Mouse (Mus musculus) ES-Bruce4 (cell line): ENCODE measurements around the gene Il17a.

Source experiments
- CTCF ChIP-seq: IDR thresholded peaks from one replicate; pipeline ENCODE4 v1.8.1; 2011; ENCODE audit warnings: low read depth, low read length
- EP300 ChIP-seq: IDR thresholded peaks from 2 replicates; pipeline ENCODE4 v1.6.1; 2011; ENCODE audit warnings: low read depth, low read length; ENCODE audit not compliant: insufficient read depth
- POLR2A ChIP-seq: IDR thresholded peaks from one replicate; pipeline ENCODE4 v1.8.1; 2011; ENCODE audit warnings: low read length; ENCODE audit not compliant: insufficient read depth

DNA sequence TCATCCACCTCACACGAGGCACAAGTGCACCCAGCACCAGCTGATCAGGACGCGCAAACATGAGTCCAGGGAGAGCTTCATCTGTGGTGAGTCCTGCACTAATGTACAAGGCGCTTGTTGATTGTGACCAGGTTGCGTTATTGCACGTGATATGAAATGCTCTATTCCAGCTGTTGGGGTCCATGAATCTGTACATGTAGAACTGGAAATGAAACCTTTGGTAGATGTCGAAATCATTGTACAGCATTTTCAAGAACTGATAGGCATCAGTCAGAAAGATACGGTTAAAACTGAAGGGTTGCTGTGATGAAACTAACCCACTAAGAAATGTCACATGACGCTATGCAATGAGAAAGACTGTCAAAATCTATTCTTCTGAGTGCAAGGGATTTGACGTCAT is at the start of gene Il17a:
- no peak for TF ChIP-seq POLR2A
- no peak for TF ChIP-seq CTCF
- no peak for TF ChIP-seq EP300
